Mouse (Mus musculus): ENCODE measurements around the gene Trappc4. TPM values are rescaled to one million over a fixed set of nuclear protein-coding genes. Genes with fewer than 3 reads are reported as not detected.
"Not testable (repeated sequence)": the region's sequence is repeated elsewhere in the genome, so short reads cannot be mapped to it uniquely, and the experiment has no call there.

Gene Trappc4
- total RNA-seq, 2 experiments from 2014 or later: 67.0 to 69.5 TPM

DNA sequence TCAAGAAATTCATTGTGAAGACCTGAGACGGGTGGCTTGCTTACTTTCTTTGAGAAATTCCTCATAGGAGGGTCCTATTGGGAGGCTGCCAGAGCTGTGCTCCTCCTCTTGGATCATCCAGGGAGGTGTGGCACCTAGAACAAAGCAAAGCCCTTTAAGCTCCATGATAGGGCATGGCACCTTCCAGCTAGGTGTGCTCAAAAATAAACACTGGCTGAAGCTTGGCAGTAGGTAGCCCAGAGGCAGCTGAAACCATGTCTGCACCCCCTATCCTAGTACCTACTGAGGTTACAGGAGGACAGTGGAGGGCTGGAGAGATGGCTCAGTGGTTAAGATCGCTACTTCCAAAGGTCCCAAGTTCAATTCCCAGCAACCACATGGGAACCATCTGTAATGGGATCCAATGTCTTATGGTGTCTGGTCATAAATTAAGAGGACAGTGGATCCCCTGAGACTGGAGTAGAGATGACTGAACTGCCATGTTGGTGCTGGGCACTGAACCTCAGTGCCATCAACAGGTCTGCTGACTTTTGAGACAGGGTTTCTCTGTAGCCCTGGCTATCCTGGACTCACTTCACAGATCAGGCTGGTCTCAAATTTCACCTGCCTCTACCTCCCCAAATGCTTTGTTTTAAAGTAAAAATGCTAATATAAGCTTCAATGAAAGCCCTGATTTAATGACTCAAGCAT lies 3.4 kb upstream of the Trappc4 start:
- DNase-seq (ENCODE audit: low spot score in 2 of 2): no peak
- intact Hi-C loops (cut with DNase I): no loop called here

DNA sequence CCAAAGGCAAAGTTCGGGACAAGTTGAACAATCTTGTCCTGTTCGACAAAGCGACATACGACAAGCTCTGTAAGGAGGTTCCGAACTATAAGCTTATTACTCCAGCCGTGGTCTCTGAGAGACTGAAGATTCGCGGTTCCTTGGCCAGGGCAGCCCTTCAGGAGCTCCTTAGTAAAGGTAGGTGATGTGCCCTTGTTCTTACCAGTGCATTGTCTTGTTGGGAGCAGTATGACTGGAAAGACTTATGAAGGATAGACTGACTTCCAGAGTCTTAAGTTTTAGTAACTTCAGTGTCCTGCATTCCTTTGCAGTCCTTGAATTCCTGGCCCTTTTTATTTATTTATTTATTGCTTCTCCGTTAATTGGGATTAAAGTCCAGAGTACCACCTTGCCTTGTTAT lies 1.3 kb upstream of the Trappc4 start:
- DNase-seq (ENCODE audit: low spot score in 2 of 2); intact Hi-C loops (cut with DNase I): not testable (repeated sequence)

DNA sequence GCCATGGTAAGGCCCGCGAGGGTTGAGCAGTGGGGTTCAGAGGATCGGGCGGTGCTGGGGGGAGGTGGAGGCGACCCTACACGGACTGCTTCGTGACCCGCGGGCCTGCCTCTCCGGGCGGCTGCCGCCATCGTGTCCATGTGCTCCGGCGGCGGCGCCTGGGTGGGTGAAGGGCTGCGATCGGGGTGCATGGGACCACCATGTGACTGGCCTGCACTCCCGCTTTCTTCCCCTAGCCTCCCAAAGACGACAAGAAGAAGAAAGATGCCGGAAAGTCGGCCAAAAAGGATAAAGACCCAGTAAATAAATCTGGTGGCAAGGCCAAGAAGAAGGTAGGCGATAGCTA lies 325 bp upstream of the Trappc4 start:
- intact Hi-C loops (cut with DNase I): no loop called here

DNA sequence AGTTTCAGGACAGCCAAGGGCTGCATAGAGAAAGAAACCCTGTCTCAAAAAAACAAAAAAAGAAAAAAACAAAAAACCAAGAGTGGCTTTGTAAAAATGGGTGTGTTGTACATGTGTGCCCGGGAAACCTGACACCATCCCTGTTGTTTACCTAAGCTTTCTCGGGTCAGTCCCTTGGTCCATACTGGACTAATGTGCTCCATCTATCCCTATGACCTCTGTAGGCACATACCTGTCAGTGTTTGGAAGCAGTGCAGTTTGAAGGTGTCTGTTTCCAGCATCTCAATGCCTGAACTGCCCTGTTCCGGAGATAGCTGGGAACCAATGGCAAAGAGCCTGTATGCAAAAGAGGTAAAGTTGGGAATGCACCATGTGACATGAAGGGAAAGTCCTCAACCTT lies 2.4 kb downstream of the Trappc4 start:
- no peak for DNase-seq (ENCODE audit: low spot score in 2 of 2)
- intact Hi-C loops (cut with DNase I): no loop called here

More for the DNA sequence above, 325 bp upstream of the Trappc4 start:
- no peak for DNase-seq (ENCODE audit: low spot score in 2 of 2)

DNA sequence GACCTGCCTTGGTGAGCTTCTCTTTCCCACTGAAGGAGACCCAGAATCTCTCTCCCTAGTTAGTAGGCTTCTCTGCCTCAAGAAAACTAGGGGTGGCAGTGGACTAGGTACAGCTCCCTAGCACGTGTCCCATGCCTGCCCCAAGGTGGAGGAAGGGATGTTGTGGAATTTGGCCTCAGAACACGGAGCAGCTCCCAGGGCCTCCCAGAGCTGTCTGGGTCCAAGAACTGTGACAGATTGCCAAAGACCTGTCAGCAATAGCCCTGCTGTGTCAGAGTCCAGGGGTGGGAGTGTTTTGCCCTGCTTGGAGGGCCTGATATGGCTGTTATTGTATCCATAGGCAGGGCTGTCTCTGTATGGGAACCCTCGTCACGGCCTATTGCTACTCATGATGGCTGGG lies 6.3 kb downstream of the Trappc4 start:
- DNase-seq (ENCODE audit: low spot score in 2 of 2): no peak
- intact Hi-C loops (cut with DNase I): no loop called here

DNA sequence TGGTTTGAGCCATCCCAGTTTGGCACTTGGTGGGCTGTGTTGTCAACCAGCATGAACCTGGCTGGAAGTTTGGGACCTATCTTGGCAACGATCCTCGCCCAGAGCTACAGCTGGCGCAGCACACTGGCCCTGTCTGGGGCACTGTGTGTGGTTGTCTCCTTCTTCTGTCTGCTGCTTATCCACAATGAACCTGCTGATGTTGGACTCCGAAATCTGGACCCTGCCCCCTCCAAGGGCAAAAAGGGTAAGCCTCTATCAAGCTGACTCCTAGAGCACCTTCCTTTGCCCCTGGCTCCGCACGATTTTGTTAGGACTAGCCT lies 7.6 kb downstream of the Trappc4 start:
- intact Hi-C loops (cut with DNase I): loop anchor here (10.0 kb wide), 1 partner anchor 415 kb away; no protein-coding TSS in a partner anchor
- no peak for DNase-seq (ENCODE audit: low spot score in 2 of 2)

DNA sequence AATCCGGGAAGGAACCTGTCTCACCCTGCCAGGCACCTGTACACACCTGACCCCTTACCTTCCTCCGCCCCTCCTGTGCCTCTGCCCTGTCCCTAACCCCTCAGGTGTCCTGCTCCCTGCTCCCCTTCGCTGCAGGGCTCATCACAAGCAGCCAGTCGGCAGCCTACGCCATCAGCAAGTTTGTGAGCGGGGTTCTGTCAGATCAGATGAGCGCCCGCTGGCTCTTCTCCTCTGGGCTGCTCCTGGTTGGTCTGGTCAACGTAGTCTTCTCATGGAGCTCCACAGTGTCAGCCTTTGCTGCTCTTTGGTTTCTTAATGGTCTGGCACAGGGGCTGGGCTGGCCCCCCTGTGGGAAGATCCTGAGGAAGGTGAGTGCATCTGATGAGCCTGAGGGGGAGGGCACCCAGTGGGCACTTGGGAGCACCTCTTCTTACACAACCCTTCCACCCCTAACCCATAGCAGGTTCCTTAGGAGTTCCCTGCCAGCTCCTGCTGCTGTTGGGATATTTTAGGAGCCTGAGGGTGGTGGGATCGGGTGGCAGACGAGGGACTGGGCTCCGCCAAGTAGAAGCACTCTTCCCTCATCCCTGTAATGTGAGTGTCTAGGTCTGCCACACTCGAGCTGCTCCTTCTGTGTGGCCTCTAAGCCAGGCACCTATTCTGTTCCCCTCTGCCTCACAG lies 8.1 kb downstream of the Trappc4 start:
- intact Hi-C loops (cut with DNase I): loop anchor here (10.0 kb wide), 1 partner anchor 414 kb away; no protein-coding TSS in a partner anchor
- DNase-seq (ENCODE audit: low spot score in 2 of 2): peak in 1 of 2 experiments; percentile 11

DNA sequence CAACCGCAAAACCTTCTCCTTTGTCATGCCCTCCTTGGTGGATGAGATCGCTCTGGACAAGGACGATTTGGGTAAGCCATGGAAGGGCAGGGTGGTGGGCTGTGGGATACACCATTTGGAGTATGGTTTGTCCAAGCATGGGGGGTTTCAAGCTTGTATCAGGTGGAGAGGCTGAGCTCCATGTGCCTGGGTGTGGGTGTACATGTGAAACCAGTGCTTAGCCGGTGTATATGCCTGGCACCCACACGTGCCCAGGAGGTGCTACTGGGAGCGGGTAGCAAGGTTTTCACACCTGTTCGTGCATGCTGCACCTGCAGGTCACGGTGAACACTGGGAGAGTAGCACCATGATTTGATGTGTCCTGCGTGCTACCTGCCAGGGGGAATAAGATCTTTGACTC lies 8.8 kb downstream of the Trappc4 start:
- intact Hi-C loops (cut with DNase I): loop anchor here (10.0 kb wide), 1 partner anchor 414 kb away; no protein-coding TSS in a partner anchor
- peak in 1 of 2 experiments; percentile 18 for DNase-seq (ENCODE audit: low spot score in 2 of 2)

DNA sequence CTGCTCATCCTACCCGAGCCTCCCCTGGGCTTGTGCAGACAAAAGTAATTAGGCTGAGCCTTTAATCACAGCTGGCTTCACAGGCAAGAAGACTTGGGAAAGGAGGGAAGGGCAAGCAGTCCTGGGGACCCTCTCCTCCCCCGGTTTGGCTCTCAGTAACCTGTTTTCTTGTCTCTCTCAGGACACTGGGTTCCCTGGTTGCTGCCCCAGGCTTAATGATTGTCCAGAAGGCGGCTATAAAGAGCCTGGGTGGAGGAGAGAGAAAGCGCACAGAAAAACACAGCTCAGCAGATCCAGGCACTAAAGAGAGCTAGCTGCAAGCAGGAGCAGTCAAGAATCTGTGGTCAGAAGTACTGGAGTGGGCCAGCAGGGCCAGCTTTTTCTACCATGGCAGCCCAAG lies 9.3 kb downstream of the Trappc4 start:
- DNase-seq (ENCODE audit: low spot score in 2 of 2): peak in 1 of 2 experiments; percentile 22
- intact Hi-C loops (cut with DNase I): loop anchor here (10.0 kb wide), 1 partner anchor 413 kb away; no protein-coding TSS in a partner anchor

DNA sequence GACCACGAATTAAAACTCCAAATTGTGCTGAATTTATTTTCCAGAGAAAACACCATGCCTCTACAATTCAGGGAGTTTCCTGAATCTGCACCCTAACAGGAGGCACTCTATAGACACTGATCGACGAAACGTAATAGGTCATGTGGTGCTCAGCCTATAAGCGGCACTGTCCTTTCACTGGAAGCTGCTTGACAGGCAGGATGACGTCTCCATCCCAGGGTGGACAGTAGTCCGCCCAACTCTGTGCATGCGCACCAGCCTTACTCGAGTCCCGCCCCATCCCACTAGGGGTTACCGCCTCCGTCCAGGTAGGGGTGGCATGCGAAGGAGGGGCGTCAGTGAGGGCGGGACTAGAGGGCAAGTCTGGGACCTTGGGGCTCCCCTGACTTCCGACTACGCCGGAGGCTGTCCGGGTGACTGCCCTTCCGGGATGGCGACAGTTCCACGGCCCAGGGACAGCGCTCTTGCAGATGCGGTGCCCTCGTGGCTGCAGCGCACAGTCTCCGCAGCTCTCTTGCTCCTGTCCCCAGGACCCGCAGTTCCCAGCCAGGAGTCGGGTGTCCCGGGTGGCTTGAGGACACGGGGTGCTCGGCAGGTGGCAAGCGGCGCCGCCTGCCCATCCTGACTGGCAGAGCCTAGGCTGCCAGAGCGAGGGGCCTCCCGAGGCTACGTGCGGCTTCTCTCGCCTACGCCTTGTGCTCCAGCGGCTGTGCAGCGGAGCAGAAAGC lies 10.6 kb downstream of the Trappc4 start, which contains the start of gene Slc37a4:
TSS of gene Slc37a4 (plus strand) at position 169 of the 728 bp plus-strand sequence.
- peak; percentile 92 for DNase-seq (ENCODE audit: low spot score in 2 of 2)
- intact Hi-C loops (cut with DNase I): loop anchor here (10.0 kb wide), 1 partner anchor 412 kb away; no protein-coding TSS in a partner anchor

DNA sequence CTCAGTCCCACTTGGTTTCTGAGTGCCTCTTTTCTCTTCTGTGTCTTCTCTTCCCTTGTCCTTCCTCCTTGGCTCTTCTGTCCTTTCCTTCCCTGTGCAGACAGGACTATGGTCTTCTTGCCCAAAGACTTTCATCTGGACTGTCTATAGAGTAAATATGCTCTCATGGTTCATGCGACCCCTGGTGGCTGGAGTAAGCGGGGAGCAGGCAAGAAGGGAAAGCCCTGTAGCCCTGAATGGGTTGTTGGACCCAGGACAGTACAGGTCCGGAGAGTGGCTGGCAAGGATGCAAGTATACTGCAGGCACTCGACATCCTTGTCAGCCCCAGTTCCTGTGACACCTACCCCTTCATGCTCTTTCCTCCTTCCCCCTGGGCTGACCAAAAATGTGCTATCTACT lies 15.9 kb downstream of the Trappc4 start:
- intact Hi-C loops (cut with DNase I): loop anchor here (5.0 to 10.0 kb wide), 2 partner anchors 264 to 407 kb away; no protein-coding TSS in a partner anchor
- peak; percentile 33 to 46 for DNase-seq (ENCODE audit: low spot score in 2 of 2)

DNA sequence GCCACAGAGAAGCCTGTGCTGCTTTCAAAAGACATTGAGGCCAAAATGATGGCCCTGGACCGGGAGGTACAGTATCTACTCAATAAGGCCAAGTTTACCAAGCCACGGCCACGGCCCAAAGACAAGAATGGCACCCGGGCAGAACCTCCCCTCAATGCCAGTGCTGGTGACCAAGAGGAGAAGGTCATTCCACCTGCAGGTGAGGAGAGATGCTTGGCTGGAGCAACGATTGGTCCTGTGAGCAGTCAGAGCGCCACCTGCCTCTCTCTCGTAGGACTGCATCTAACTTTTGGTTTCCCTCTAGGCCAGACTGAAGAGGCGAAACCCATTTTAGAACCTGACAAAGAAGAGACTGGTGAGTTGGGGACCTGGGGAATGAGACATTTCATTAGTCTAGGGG lies 18.1 kb downstream of the Trappc4 start:
- intact Hi-C loops (cut with DNase I): no loop called here
- DNase-seq (ENCODE audit: low spot score in 2 of 2): no peak

DNA sequence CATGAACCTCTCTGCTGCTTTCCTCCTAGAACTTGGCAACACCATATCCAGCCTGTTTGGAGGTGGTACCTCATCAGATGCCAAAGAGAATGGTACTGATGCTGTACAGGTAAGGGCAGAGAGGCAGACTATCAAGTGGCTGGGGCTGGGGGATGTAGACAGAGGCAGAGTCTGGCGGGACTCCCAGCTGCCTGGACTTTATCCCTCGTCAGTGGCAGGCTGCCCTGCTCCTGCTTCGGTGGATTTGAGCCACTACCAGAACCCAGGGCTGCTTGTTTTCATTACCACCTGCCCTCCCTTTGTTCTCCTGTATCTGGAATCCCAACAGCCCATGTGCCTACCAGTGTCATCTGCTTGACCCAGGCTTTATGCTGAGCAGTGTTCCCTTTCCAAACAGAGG lies 20.2 kb downstream of the Trappc4 start:
- DNase-seq (ENCODE audit: low spot score in 2 of 2): no peak
- intact Hi-C loops (cut with DNase I): no loop called here

DNA sequence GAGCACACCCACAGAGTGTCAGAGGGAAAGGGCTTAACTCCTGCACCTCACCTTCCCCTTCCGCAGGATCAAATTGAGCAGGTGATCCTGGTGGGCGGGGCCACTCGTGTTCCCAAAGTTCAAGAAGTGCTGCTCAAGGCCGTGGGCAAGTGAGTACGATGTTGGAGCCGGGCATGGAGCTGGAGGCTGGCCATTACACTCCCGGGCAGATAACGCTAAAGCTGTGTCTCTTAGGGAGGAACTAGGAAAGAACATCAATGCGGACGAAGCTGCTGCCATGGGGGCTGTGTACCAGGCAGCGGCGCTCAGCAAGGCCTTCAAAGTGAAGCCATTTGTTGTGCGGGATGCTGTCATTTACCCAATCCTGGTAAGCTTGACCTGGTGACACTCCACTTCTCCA lies 22.8 kb downstream of the Trappc4 start:
- DNase-seq (ENCODE audit: low spot score in 2 of 2): no peak
- intact Hi-C loops (cut with DNase I): no loop called here

DNA sequence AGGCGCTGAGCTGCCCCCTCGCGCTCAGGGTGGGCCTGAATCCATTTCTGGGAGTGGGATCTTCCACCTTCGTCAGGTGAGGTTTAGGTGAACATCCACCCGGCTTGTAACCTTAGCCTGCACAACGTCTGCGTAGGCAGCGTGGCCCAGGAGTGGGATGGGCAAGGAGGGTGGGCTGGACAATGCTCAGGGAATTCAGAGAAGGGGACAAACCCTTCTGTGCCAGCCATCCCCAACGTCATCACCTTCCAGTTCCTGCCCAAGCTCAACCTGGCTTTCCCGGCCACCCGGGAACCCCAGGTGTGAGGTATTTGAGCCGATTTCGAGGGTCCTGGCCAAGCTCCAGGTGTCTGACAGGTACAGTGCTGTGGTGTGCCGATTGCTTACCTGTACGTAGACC lies 27.5 kb downstream of the Trappc4 start:
- DNase-seq (ENCODE audit: low spot score in 2 of 2): no peak
- intact Hi-C loops (cut with DNase I): no loop called here

DNA sequence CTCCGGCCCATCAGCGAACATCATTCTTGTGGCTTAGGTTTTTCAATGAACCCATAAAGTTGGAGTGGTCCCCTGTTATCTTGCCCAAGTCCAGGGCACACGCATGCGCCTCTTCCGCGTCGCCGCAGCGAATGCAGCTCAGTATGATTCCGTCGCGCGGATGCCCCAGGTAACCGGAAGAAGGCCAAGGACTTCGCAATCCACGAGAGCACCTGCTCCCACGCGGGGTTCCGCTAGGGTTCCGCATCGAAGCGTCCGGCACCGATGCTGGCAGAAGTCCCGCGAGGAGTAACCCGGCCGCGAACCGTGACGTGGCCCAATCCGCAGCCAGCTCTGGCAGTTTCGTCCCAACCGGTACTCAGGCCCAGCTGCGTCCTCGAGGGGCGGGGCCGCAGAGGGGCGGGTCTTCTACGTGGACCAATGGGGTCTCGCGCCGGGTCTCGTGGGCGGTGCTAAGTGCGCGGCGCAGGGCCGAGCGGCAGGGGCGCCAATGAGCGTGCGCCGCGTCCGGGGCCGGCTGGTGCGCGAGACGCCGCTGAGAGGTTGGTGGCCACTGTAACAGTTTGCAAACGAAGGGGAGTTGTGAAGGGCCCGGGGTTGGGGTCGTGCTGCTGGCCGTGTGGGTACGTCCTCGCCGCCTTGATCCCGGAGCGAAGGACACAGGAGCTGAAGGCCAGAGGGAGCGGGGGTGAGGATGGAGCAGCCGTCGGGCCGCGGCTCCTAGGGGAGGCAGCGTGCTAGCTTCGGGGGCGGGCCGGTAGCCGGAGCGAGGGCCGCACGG lies 28.2 kb downstream of the Trappc4 start, which contains the start of gene Hyou1:
TSS of gene Hyou1 (plus strand) at position 437 of the 781 bp plus-strand sequence.
- peak; percentile 99 for DNase-seq (ENCODE audit: low spot score in 2 of 2)
- intact Hi-C loops (cut with DNase I): no loop called here

DNA sequence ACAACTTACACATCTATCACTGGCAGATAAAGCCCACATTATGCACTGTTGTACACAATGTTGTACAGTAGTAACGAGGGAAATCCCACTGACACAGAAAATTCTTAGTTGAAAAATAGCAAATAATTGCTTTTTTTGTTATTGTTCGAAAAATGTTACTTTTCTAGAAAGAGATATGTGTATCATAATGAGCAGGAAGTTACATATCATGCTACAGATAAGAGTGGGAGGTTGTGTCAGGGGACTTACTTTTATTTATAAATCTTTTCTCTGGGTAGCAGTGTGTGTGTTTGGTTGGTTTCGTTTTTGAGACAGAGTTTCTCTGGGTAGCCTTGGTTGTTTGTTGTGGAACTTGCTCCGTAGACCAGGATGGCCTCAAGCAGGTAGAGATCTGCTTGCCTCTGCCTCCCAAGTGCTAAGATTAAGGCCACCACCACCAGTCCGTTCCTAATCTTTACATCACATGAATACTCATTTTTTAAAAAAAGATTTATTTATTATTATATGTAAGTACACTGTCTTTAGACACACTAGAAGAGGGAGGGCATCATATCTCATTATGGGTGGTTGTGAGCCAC lies 29.2 kb downstream of the Trappc4 start:
- no peak for DNase-seq (ENCODE audit: low spot score in 2 of 2)
- intact Hi-C loops (cut with DNase I): no loop called here

DNA sequence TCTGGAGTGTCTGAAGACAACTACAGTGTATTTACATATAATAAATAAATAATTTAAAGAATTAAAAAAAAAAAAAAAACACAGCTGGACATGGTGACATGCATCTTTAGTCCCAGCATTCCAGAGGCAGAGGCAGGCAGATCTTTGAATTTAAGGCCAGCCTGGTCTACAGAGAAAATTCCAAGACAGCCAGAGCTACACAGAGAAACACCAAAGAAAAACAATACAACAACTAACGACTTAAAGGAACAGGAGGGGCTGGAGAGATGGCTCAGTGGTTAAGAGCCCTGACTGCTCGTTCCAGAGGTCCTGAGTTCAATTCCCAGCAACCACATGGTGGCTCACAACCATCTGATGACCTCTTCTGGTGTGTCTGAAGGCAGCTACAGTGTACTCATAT lies 30.1 kb downstream of the Trappc4 start:
- DNase-seq (ENCODE audit: low spot score in 2 of 2); intact Hi-C loops (cut with DNase I): not testable (repeated sequence)

DNA sequence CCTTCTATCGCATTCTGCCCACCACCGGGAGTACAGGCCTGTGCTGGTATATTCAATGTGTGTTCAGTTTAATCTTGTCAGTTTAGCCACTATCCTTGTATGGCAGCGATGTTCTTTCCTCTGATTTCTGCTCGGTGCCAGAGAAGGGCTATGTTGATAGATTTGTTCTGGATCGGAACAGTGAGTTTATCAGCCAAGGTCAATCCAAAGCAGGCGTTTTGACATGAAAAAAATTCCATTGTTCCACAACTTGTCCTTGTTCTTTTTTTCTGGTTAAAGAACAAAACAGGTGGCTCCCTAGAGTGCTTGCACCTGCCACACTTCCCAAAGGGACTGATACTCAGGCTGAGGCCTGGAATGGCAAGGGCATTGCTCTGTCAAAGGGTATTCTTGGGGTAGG lies 31.3 kb downstream of the Trappc4 start:
- intact Hi-C loops (cut with DNase I): no loop called here
- DNase-seq (ENCODE audit: low spot score in 2 of 2): no peak

Data from left cerebral cortex, postnatal 36 days (tissue).